Mouse (Mus musculus): ENCODE data around the gene Serpinh1.

Serpinh1 gene

GRCm38 (mm10) chr7:99366716-99367115 is 13.7 kb upstream of the Serpinh1 start:
- DNase-seq, result no peak

- peak; percentile 70 for DNase-seq
Measured at GRCm38 (mm10) chr7:99365069-99365468, 12.0 kb upstream of the Serpinh1 start.

GRCm38 (mm10) chr7:99362137-99362536 is 9.1 kb upstream of the Serpinh1 start:
- DNase-seq, result no peak

- no peak for DNase-seq
Measured at GRCm38 (mm10) chr7:99360803-99361414, 7.9 kb upstream of the Serpinh1 start.

GRCm38 (mm10) chr7:99360021-99360802 is 7.2 kb upstream of the Serpinh1 start:
- DNase-seq, result no peak

GRCm38 (mm10) chr7:99358371-99358770 is 5.3 kb upstream of the Serpinh1 start:
- no peak for DNase-seq

- DNase-seq, result no peak
Measured at GRCm38 (mm10) chr7:99357201-99357600, 4.2 kb upstream of the Serpinh1 start.

GRCm38 (mm10) chr7:99356244-99356930 is 3.3 kb upstream of the Serpinh1 start:
- DNase-seq, result no peak

GRCm38 (mm10) chr7:99355731-99356131 is 2.7 kb upstream of the Serpinh1 start:
- DNase-seq, result peak; percentile 18

- DNase-seq, result no peak
Measured at GRCm38 (mm10) chr7:99351802-99352517, 1.1 kb downstream of the Serpinh1 start.

- DNase-seq, result peak; percentile 67
Measured at GRCm38 (mm10) chr7:99351104-99351801, 1.8 kb downstream of the Serpinh1 start.

GRCm38 (mm10) chr7:99349782-99350720 is 3.0 kb downstream of the Serpinh1 start:
- no peak for DNase-seq

GRCm38 (mm10) chr7:99348883-99349282 is 4.2 kb downstream of the Serpinh1 start:
- no peak for DNase-seq

- no peak for DNase-seq
Measured at GRCm38 (mm10) chr7:99347268-99347667, 5.8 kb downstream of the Serpinh1 start.

- no peak for DNase-seq
Measured at GRCm38 (mm10) chr7:99343577-99343976, 9.5 kb downstream of the Serpinh1 start.

GRCm38 (mm10) chr7:99340736-99341135 is 12.3 kb downstream of the Serpinh1 start:
- no peak for DNase-seq

- peak; percentile 69 for DNase-seq
Measured at GRCm38 (mm10) chr7:99332774-99333480, 20.1 kb downstream of the Serpinh1 start.

- no peak for DNase-seq
Measured at GRCm38 (mm10) chr7:99330012-99330411, 23.0 kb downstream of the Serpinh1 start.

- no peak for DNase-seq
Measured at GRCm38 (mm10) chr7:99328847-99329246, 24.2 kb downstream of the Serpinh1 start.

- no peak for DNase-seq
Measured at GRCm38 (mm10) chr7:99326128-99326527, 26.9 kb downstream of the Serpinh1 start.

- no peak for DNase-seq
Measured at GRCm38 (mm10) chr7:99324810-99325209, 28.2 kb downstream of the Serpinh1 start.
